Mouse (Mus musculus) stomach, postnatal 0 days (tissue): ENCODE measurements around the gene Kcna7. TPM values are rescaled to one million over a fixed set of nuclear protein-coding genes. Genes with fewer than 3 reads are reported as not detected.
A peak's percentile ranks its signal among the peaks of the same experiment; 100 is the strongest.
"Not testable (repeated sequence)": the region's sequence is repeated elsewhere in the genome, so short reads cannot be mapped to it uniquely, and the experiment has no call there.

Experiments used
- ATAC-seq: fragments of 200-750 bp; cut with Nextera tagmentation; 2 replicates; pipeline ENCODE4 v1.8.0; 2017; ENCODE audit not compliant: low FRiP score, low TSS enrichment
- DNase-seq: peaks from one replicate; pipeline ENCODE4 v3.0.0-alpha.2; 2016; ENCODE audit warnings: low spot score
- H3K27ac ChIP-seq: fragments of 300-500 bp; sonication (generic); replicated peaks from 2 replicates; pipeline ENCODE4 v1.5.1; 2014; ENCODE audit warnings: mild to moderate bottlenecking, control low read depth
- H3K27me3 ChIP-seq: fragments of 300-500 bp; sonication (generic); 2 replicates; pipeline ENCODE4 v1.6.1; 2014; ENCODE audit warnings: low read length; ENCODE audit not compliant: control insufficient read depth, insufficient read depth
- H3K36me3 ChIP-seq: fragments of 300-500 bp; sonication (generic); 2 replicates; pipeline ENCODE4 v1.6.1; 2014; ENCODE audit warnings: low read length, mixed read lengths; ENCODE audit not compliant: control insufficient read depth, insufficient read depth
- H3K4me1 ChIP-seq: fragments of 300-500 bp; sonication (generic); replicated peaks from 2 replicates; pipeline ENCODE4 v1.6.1; 2014; ENCODE audit warnings: antibody characterized with exemption; ENCODE audit not compliant: control insufficient read depth, insufficient read depth
- H3K4me2 ChIP-seq: fragments of 300-500 bp; sonication (generic); replicated peaks from 2 replicates; pipeline ENCODE4 v1.6.1; 2014; ENCODE audit warnings: low read depth, mild to moderate bottlenecking, control low read depth, moderate library complexity
- H3K4me3 ChIP-seq: fragments of 300-500 bp; sonication (generic); 2 replicates; pipeline ENCODE4 v1.5.1; 2014; ENCODE audit warnings: low read depth, low read length, control low read depth
- H3K9ac ChIP-seq: fragments of 300-500 bp; sonication (generic); 2 replicates; pipeline ENCODE4 v1.6.1; 2014; ENCODE audit warnings: mild to moderate bottlenecking, low read length, control low read depth, mixed read lengths
- H3K9me3 ChIP-seq: fragments of 300-500 bp; sonication (generic); 2 replicates; pipeline ENCODE4 v1.6.1; 2016; ENCODE audit warnings: low read length; ENCODE audit not compliant: control insufficient read depth
- CTCF ChIP-seq: IDR thresholded peaks from 2 replicates; pipeline ENCODE4 v1.5.1; 2016; ENCODE audit warnings: antibody characterized with exemption, low read depth, mild to moderate bottlenecking, moderate library complexity
- EP300 ChIP-seq: optimal IDR thresholded peaks from 2 replicates; pipeline ENCODE3; 2016; ENCODE audit warnings: antibody characterized with exemption
- WGBS: fragments of 180-500 bp; shearing (Covaris S2); extraction: QIAGEN DNeasy Blood & Tissue Kit; methylation state at CpG from one replicate; pipeline ENCODE4 v1.1.7; 2014; 5-methylcytosine and 5-hydroxymethylcytosine counted together
- polyA plus RNA-seq: library from polyadenylated mRNA; unstranded; fragments of >200 nt; fragmentation: Nextera tagmentation; extraction: Ambion mirVana; gene quantifications from 2 replicates; pipeline ENCODE4 v1.2.1, GENCODE M21; 2015

Gene Kcna7
- polyA plus RNA-seq, 1 experiment from 2014 or later = 0.17 TPM

DNA sequence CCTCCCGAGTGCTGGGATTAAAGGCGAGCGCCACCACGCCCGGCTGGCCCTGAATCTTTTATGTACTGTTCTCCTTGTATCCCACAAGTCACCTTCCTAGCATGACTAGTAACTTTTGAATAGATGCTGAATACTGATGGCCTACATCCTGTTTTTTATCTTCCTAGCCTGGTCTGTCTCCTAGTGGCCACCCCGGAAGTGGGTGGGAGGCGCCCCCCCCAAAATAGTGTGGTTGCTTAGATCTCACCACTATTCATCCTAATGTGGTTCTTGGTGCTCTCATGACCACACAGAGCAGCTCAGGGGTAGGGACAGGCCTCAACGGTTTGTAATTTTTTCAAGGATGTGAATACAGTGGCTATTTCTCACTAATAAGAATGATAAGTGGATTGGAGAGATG is 30.8 kb upstream of the Kcna7 start:
- TF ChIP-seq EP300 (no peak), CTCF (no peak)
- H3K36me3 ChIP-seq = peaks cover 29% of the 10 kb centered on the region
- WGBS = 87% methylated on average over 8 of the region's 8 CpGs
- no peaks in the 10 kb centered on the region for H3K4me1 ChIP-seq
- no peak overlapping the region for H3K9ac ChIP-seq
- ATAC-seq (no peak), DNase-seq (no peak)
- no peak overlapping the region for H3K27ac ChIP-seq
- H3K27me3 ChIP-seq = no peaks in the 10 kb centered on the region
- H3K4me2 ChIP-seq = no peak overlapping the region
- H3K9me3 ChIP-seq = no peaks in the 10 kb centered on the region
- no peak overlapping the region for H3K4me3 ChIP-seq

- Histone ChIP-seq H3K9ac (no peak overlapping the region), H3K4me3 (no peak overlapping the region), H3K9me3 (no peaks in the 10 kb centered on the region), H3K4me1 (no peaks in the 10 kb centered on the region), H3K4me2 (no peak overlapping the region), H3K27me3 (no peaks in the 10 kb centered on the region), H3K36me3 (peaks cover 36% of the 10 kb centered on the region), H3K27ac (no peak overlapping the region)
- DNase-seq (no peak), ATAC-seq (no peak)
- 96% methylated on average over 1 of the region's 1 CpGs for WGBS
- no peak for TF ChIP-seq CTCF
- TF ChIP-seq EP300 = no peak
These were observed 29.4 kb upstream of the Kcna7 start for GRCm38 (mm10) chr7:45376057-45376456.

- ATAC-seq (no peak), DNase-seq (no peak)
- no peaks in the 10 kb centered on the region for H3K9me3 ChIP-seq
- H3K4me3 ChIP-seq = no peak overlapping the region
- H3K27me3 ChIP-seq = no peaks in the 10 kb centered on the region
- no peaks in the 10 kb centered on the region for H3K4me1 ChIP-seq
- WGBS = 93% methylated on average over 3 of the region's 3 CpGs
- H3K9ac ChIP-seq = no peak overlapping the region
- no peak overlapping the region for H3K4me2 ChIP-seq
- no peak overlapping the region for H3K27ac ChIP-seq
- no peak for TF ChIP-seq EP300
- peak; percentile 55 for TF ChIP-seq CTCF
- H3K36me3 ChIP-seq = peaks cover 60% of the 10 kb centered on the region
These were observed 19.4 kb upstream of the Kcna7 start for GRCm38 (mm10) chr7:45386077-45386476.

DNA sequence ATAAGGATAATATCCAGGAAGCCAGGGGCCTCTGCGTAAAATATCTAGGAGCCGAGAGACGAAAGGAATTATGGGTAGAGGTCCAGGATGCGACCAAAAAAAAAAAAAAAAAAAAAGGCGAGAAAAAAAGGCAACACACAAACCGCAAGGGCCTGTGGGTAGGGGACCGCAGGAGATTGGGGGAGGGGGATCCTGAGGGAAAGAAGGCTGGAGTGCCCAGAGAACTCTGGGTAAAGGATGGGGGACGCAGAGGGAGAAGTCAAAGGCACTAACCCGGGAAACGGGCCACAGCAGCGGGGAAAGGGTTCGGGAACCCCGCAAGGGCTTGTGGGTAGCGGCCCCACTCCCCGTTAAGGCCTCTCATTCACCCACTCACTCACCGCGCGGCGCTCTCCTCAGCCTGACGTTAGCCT is 10.3 kb upstream of the Kcna7 start:
- 0% methylated on average over 19 of the region's 20 CpGs for WGBS

DNA sequence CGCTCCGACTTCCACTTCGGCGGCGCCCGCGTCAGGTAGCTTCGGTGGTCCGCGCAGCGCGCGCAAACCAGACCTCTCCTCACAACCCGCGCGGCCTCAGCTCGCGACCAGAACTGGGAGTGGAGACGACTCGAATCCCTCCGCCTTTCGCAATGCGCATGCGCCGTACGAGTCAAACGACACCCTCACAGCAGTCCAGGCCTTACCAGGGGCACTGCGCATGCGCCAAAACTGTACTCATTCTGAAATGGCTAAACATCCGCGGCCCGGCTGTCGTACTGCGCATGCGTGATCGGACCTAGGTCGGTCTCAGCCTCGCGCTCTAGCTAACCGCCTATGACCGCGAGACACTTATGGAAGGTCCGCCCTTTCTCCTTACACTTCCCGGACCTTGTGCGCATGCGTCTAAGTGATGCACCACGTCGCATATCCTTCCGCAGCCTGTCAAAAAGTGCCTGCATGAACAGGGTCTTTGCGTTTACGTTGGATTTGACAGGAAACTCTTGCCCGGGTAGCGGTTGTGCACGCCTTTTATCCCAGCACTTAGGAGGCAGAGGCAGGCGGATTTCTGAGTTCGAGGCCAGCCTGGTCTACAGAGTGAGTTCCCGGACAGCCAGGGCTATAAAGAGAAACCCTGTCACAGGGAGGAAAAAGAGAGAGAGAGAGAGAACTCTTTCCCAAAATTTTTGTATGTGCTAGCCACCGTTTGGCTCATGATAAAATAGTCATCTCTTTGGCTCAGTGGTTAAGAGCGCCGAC is 9.7 kb upstream of the Kcna7 start, which contains the start of gene Snrnp70:
Gene Snrnp70 (minus strand): TSS at position 165 of the 759 bp plus-strand sequence.
- under 1% methylated on average over 60 of the region's 60 CpGs for WGBS
- Histone ChIP-seq H3K9me3 (no peaks in the 10 kb centered on the region), H3K4me2 (peak within 1 kb of the TSS; percentile 69), H3K27me3 (no peaks in the 10 kb centered on the region), H3K4me1 (peaks cover 4% of the 10 kb centered on the region; the same call in 1 of the 2 replicates), H3K9ac (peak within 1 kb of the TSS; percentile 80), H3K4me3 (peak within 1 kb of the TSS; percentile 75), H3K36me3 (peaks cover 12% of the 10 kb centered on the region; the same call in 1 of the 2 replicates), H3K27ac (peak within 1 kb of the TSS; percentile 97)
- peak; percentile 100 for DNase-seq
- no peak for TF ChIP-seq CTCF
- TF ChIP-seq EP300 = no peak
- peak; percentile 98 for ATAC-seq

More for the DNA sequence above, 10.3 kb upstream of the Kcna7 start:
- peaks cover 14% of the 10 kb centered on the region; the same call in 1 of the 2 replicates for H3K36me3 ChIP-seq
- peak overlapping the region; percentile 97 for H3K27ac ChIP-seq
- no peaks in the 10 kb centered on the region for H3K27me3 ChIP-seq
- no peak for DNase-seq
- H3K9ac ChIP-seq = peak overlapping the region; percentile 80
- no peaks in the 10 kb centered on the region for H3K9me3 ChIP-seq
- TF ChIP-seq CTCF (no peak), EP300 (no peak)
- ATAC-seq = peak; percentile 76
- H3K4me1 ChIP-seq = peaks cover 4% of the 10 kb centered on the region; the same call in 1 of the 2 replicates
- peak overlapping the region; percentile 75 for H3K4me3 ChIP-seq
- peak overlapping the region; percentile 69 for H3K4me2 ChIP-seq

- not testable (repeated sequence) for H3K27me3 ChIP-seq, H3K4me1 ChIP-seq, H3K9me3 ChIP-seq, DNase-seq, H3K9ac ChIP-seq
- Histone ChIP-seq H3K36me3 (peaks cover 12% of the 10 kb centered on the region; the same call in 1 of the 2 replicates), H3K4me3 (peak overlapping the region; percentile 75), H3K4me2 (peak overlapping the region; percentile 58), H3K27ac (peak overlapping the region; percentile 81)
- peak; percentile 59 for TF ChIP-seq CTCF
- WGBS = 3% methylated on average over 3 of the region's 3 CpGs
- peak; percentile 48 for ATAC-seq
These were observed 9.1 kb upstream of the Kcna7 start for GRCm38 (mm10) chr7:45396337-45396775.
